Mouse (Mus musculus): Measurements from ENCODE around the gene Insrr. TPM values are rescaled to one million over a fixed set of nuclear protein-coding genes. Genes with fewer than 3 reads are reported as not detected.

Gene Insrr
- polyA plus RNA-seq, 1 experiment from 2014 or later: 0.43 TPM

GRCm38 (mm10) chr3:87768431-87768830 is 28.3 kb upstream of the Insrr start:
- peaks cover 15% of the 10 kb centered on the region for H3K27me3 ChIP-seq (ENCODE audit: control insufficient read depth, insufficient read depth, low read depth, low read length)
- no peak overlapping the region for H3K9ac ChIP-seq (ENCODE audit: low read depth, low read length)
- ATAC-seq: no peak
- peak overlapping the region; percentile 32 for H3K4me3 ChIP-seq (ENCODE audit: low read depth, low read length)
- H3K36me3 ChIP-seq (ENCODE audit: control insufficient read depth, insufficient read depth, low read length): no peaks in the 10 kb centered on the region
- H3K4me2 ChIP-seq (ENCODE audit: low read length): peak overlapping the region; percentile 46
- WGBS: 59% methylated on average over 6 of the region's 6 CpGs
- no peak overlapping the region; the same call in 1 of the 2 replicates for H3K27ac ChIP-seq (ENCODE audit: low read length)
- H3K9me3 ChIP-seq (replicated peaks; ENCODE audit: control insufficient read depth, low read length, poor library complexity, severe bottlenecking): 0 out of 2 replicates have a peak, but pooled peaks cover 3% of the 10 kb centered on the region
- H3K4me1 ChIP-seq (ENCODE audit: control insufficient read depth, insufficient read depth, low read length): no peaks in the 10 kb centered on the region

GRCm38 (mm10) chr3:87768844-87769243 is 27.9 kb upstream of the Insrr start:
- H3K27ac ChIP-seq (ENCODE audit: low read length): no peak overlapping the region; the same call in 1 of the 2 replicates
- no peak overlapping the region for H3K9ac ChIP-seq (ENCODE audit: low read depth, low read length)
- H3K4me3 ChIP-seq (ENCODE audit: low read depth, low read length): peak overlapping the region; percentile 32
- ATAC-seq: no peak
- 0 out of 2 replicates have a peak, but pooled peaks cover 3% of the 10 kb centered on the region for H3K9me3 ChIP-seq (replicated peaks; ENCODE audit: control insufficient read depth, low read length, poor library complexity, severe bottlenecking)
- H3K4me1 ChIP-seq (ENCODE audit: control insufficient read depth, insufficient read depth, low read length): no peaks in the 10 kb centered on the region
- H3K4me2 ChIP-seq (ENCODE audit: low read length): peak overlapping the region; percentile 46
- H3K36me3 ChIP-seq (ENCODE audit: control insufficient read depth, insufficient read depth, low read length): no peaks in the 10 kb centered on the region
- 4% methylated on average over 34 of the region's 37 CpGs for WGBS
- H3K27me3 ChIP-seq (ENCODE audit: control insufficient read depth, insufficient read depth, low read depth, low read length): peaks cover 15% of the 10 kb centered on the region

GRCm38 (mm10) chr3:87769506-87769905 is 27.2 kb upstream of the Insrr start:
- whole genome bisulfite sequencing: 81% methylated on average over 8 of the region's 8 CpGs
- no peak for ATAC-seq
- no peak overlapping the region for H3K4me3 ChIP-seq (ENCODE audit: low read depth, low read length)
- H3K27me3 ChIP-seq (ENCODE audit: control insufficient read depth, insufficient read depth, low read depth, low read length): peaks cover 15% of the 10 kb centered on the region
- H3K9ac ChIP-seq (ENCODE audit: low read depth, low read length): no peak overlapping the region
- 0 out of 2 replicates have a peak, but pooled peaks cover 3% of the 10 kb centered on the region for H3K9me3 ChIP-seq (replicated peaks; ENCODE audit: control insufficient read depth, low read length, poor library complexity, severe bottlenecking)
- no peak overlapping the region for H3K27ac ChIP-seq (ENCODE audit: low read length)
- no peak overlapping the region for H3K4me2 ChIP-seq (ENCODE audit: low read length)
- no peaks in the 10 kb centered on the region for H3K4me1 ChIP-seq (ENCODE audit: control insufficient read depth, insufficient read depth, low read length)
- no peaks in the 10 kb centered on the region for H3K36me3 ChIP-seq (ENCODE audit: control insufficient read depth, insufficient read depth, low read length)

- no peak overlapping the region for H3K9ac ChIP-seq (ENCODE audit: low read depth, low read length)
- H3K27me3 ChIP-seq (ENCODE audit: control insufficient read depth, insufficient read depth, low read depth, low read length): peaks cover 15% of the 10 kb centered on the region
- no peaks in the 10 kb centered on the region for H3K36me3 ChIP-seq (ENCODE audit: control insufficient read depth, insufficient read depth, low read length)
- H3K4me2 ChIP-seq (ENCODE audit: low read length): no peak overlapping the region
- WGBS: 2% methylated on average over 4 of the region's 4 CpGs
- no peak overlapping the region for H3K4me3 ChIP-seq (ENCODE audit: low read depth, low read length)
- no peak for ATAC-seq
- H3K27ac ChIP-seq (ENCODE audit: low read length): no peak overlapping the region
- no peaks in the 10 kb centered on the region for H3K4me1 ChIP-seq (ENCODE audit: control insufficient read depth, insufficient read depth, low read length)
- 0 out of 2 replicates have a peak, but pooled peaks cover 3% of the 10 kb centered on the region for H3K9me3 ChIP-seq (replicated peaks; ENCODE audit: control insufficient read depth, low read length, poor library complexity, severe bottlenecking)
These were observed 26.5 kb upstream of the Insrr start for GRCm38 (mm10) chr3:87770280-87770679.

- ATAC-seq: no peak
- Histone ChIP-seq H3K27me3 (ENCODE audit: control insufficient read depth, insufficient read depth, low read depth, low read length) (peaks cover 15% of the 10 kb centered on the region), H3K4me2 (ENCODE audit: low read length) (no peak overlapping the region), H3K27ac (ENCODE audit: low read length) (no peak overlapping the region), H3K4me3 (ENCODE audit: low read depth, low read length) (no peak overlapping the region), H3K9ac (ENCODE audit: low read depth, low read length) (no peak overlapping the region), H3K4me1 (ENCODE audit: control insufficient read depth, insufficient read depth, low read length) (no peaks in the 10 kb centered on the region), H3K9me3 (replicated peaks; ENCODE audit: control insufficient read depth, low read length, poor library complexity, severe bottlenecking) (0 out of 2 replicates have a peak, but pooled peaks cover 3% of the 10 kb centered on the region), H3K36me3 (ENCODE audit: control insufficient read depth, insufficient read depth, low read length) (no peaks in the 10 kb centered on the region)
- WGBS: 58% methylated on average over 6 of the region's 6 CpGs
These were observed 25.7 kb upstream of the Insrr start for GRCm38 (mm10) chr3:87771088-87771487.

- Histone ChIP-seq H3K27me3 (ENCODE audit: control insufficient read depth, insufficient read depth, low read depth, low read length) (peaks cover 7% of the 10 kb centered on the region), H3K9me3 (replicated peaks; ENCODE audit: control insufficient read depth, low read length, poor library complexity, severe bottlenecking) (no peaks in the 10 kb centered on the region), H3K4me3 (ENCODE audit: low read depth, low read length) (no peak overlapping the region), H3K9ac (ENCODE audit: low read depth, low read length) (0 out of 2 replicates have a peak overlapping the region, but pooled peaks have one; percentile 35), H3K27ac (ENCODE audit: low read length) (no peak overlapping the region), H3K4me2 (ENCODE audit: low read length) (0 out of 2 replicates have a peak overlapping the region, but pooled peaks have one; percentile 13), H3K4me1 (ENCODE audit: control insufficient read depth, insufficient read depth, low read length) (no peaks in the 10 kb centered on the region; the same call in 1 of the 2 replicates), H3K36me3 (ENCODE audit: control insufficient read depth, insufficient read depth, low read length) (no peaks in the 10 kb centered on the region)
- ATAC-seq: 0 out of 2 replicates have a peak, but pooled peaks have one; percentile 37
- WGBS: 55% methylated on average over 23 of the region's 23 CpGs
These were observed 18.5 kb upstream of the Insrr start for GRCm38 (mm10) chr3:87778283-87778682.

GRCm38 (mm10) chr3:87779086-87779485 is 17.7 kb upstream of the Insrr start:
- Histone ChIP-seq H3K36me3 (ENCODE audit: control insufficient read depth, insufficient read depth, low read length) (no peaks in the 10 kb centered on the region), H3K9me3 (replicated peaks; ENCODE audit: control insufficient read depth, low read length, poor library complexity, severe bottlenecking) (no peaks in the 10 kb centered on the region), H3K4me2 (ENCODE audit: low read length) (no peak overlapping the region), H3K4me3 (ENCODE audit: low read depth, low read length) (no peak overlapping the region), H3K4me1 (ENCODE audit: control insufficient read depth, insufficient read depth, low read length) (no peaks in the 10 kb centered on the region; the same call in 1 of the 2 replicates), H3K27me3 (ENCODE audit: control insufficient read depth, insufficient read depth, low read depth, low read length) (peaks cover 7% of the 10 kb centered on the region), H3K9ac (ENCODE audit: low read depth, low read length) (no peak overlapping the region), H3K27ac (ENCODE audit: low read length) (no peak overlapping the region)
- ATAC-seq: no peak
- 26% methylated on average over 2 of the region's 2 CpGs for WGBS

- no peak overlapping the region for H3K4me2 ChIP-seq (ENCODE audit: low read length)
- H3K9me3 ChIP-seq (replicated peaks; ENCODE audit: control insufficient read depth, low read length, poor library complexity, severe bottlenecking): no peaks in the 10 kb centered on the region
- no peaks in the 10 kb centered on the region for H3K36me3 ChIP-seq (ENCODE audit: control insufficient read depth, insufficient read depth, low read length)
- WGBS: 84% methylated on average over 25 of the region's 25 CpGs
- H3K4me1 ChIP-seq (ENCODE audit: control insufficient read depth, insufficient read depth, low read length): no peaks in the 10 kb centered on the region; the same call in 1 of the 2 replicates
- H3K27me3 ChIP-seq (ENCODE audit: control insufficient read depth, insufficient read depth, low read depth, low read length): no peaks in the 10 kb centered on the region
- H3K27ac ChIP-seq (ENCODE audit: low read length): no peak overlapping the region
- no peak for ATAC-seq
- no peak overlapping the region for H3K4me3 ChIP-seq (ENCODE audit: low read depth, low read length)
- no peak overlapping the region for H3K9ac ChIP-seq (ENCODE audit: low read depth, low read length)
These were observed 13.3 kb upstream of the Insrr start for GRCm38 (mm10) chr3:87783282-87784023.

- Histone ChIP-seq H3K4me2 (ENCODE audit: low read length) (no peak overlapping the region), H3K9me3 (replicated peaks; ENCODE audit: control insufficient read depth, low read length, poor library complexity, severe bottlenecking) (no peaks in the 10 kb centered on the region), H3K36me3 (ENCODE audit: control insufficient read depth, insufficient read depth, low read length) (no peaks in the 10 kb centered on the region), H3K4me3 (ENCODE audit: low read depth, low read length) (no peak overlapping the region), H3K27ac (ENCODE audit: low read length) (no peak overlapping the region), H3K27me3 (ENCODE audit: control insufficient read depth, insufficient read depth, low read depth, low read length) (0 out of 2 replicates have a peak, but pooled peaks cover under 1% of the 10 kb centered on the region), H3K4me1 (ENCODE audit: control insufficient read depth, insufficient read depth, low read length) (no peaks in the 10 kb centered on the region), H3K9ac (ENCODE audit: low read depth, low read length) (no peak overlapping the region)
- WGBS: 81% methylated on average over 5 of the region's 5 CpGs
- no peak for ATAC-seq
These were observed 11.6 kb upstream of the Insrr start for GRCm38 (mm10) chr3:87785156-87785555.

Data from midbrain, embryonic 16.5 days (tissue).